Mouse (Mus musculus) hindbrain, embryonic 11.5 days (tissue): ENCODE data around the gene Fgfr2. TPM values are rescaled to one million over a fixed set of nuclear protein-coding genes. Genes with fewer than 3 reads are reported as not detected.

ENCODE experiments used
- ATAC-seq: fragments of 200-750 bp; cut with Nextera tagmentation; 2 replicates; pipeline ENCODE4 v1.8.0; 2017; ENCODE audit warnings: mild to moderate bottlenecking, moderate TSS enrichment, moderate library complexity; ENCODE audit not compliant: low FRiP score
- DNase-seq: peaks from one replicate; pipeline ENCODE4 v3.0.0-alpha.2; 2015; ENCODE audit warnings: low spot score
- H3K27ac ChIP-seq: fragments of 300-500 bp; sonication (generic); 2 replicates; pipeline ENCODE4 v1.5.1; 2014; ENCODE audit warnings: mild to moderate bottlenecking, low read depth, low read length
- H3K27me3 ChIP-seq: fragments of 300-500 bp; sonication (generic); 2 replicates; pipeline ENCODE4 v1.6.1; 2014; ENCODE audit warnings: mild to moderate bottlenecking, low read length, moderate library complexity, mixed read lengths; ENCODE audit not compliant: control insufficient read depth, insufficient read depth
- H3K36me3 ChIP-seq: fragments of 300-500 bp; sonication (generic); 2 replicates; pipeline ENCODE4 v1.6.1; 2014; ENCODE audit warnings: mild to moderate bottlenecking, low read length, moderate library complexity, mixed read lengths; ENCODE audit not compliant: control insufficient read depth, insufficient read depth
- H3K4me1 ChIP-seq: fragments of 300-500 bp; sonication (generic); replicated peaks from 2 replicates; pipeline ENCODE4 v1.6.1; 2014; ENCODE audit warnings: low read length, mixed read lengths; ENCODE audit not compliant: control insufficient read depth, insufficient read depth
- H3K4me2 ChIP-seq: fragments of 300-500 bp; sonication (generic); replicated peaks from 2 replicates; pipeline ENCODE4 v1.6.1; 2014; ENCODE audit warnings: mild to moderate bottlenecking, low read depth, low read length
- H3K4me3 ChIP-seq: fragments of 300-500 bp; sonication (generic); 2 replicates; pipeline ENCODE4 v1.5.1; 2014; ENCODE audit warnings: low read depth, low read length
- H3K9ac ChIP-seq: fragments of 300-500 bp; sonication (generic); 2 replicates; pipeline ENCODE4 v1.6.1; 2014; ENCODE audit warnings: low read depth, low read length
- H3K9me3 ChIP-seq: fragments of 300-500 bp; sonication (generic); 2 replicates; pipeline ENCODE4 v1.6.1; 2016; ENCODE audit warnings: low read length; ENCODE audit not compliant: control insufficient read depth
- WGBS: fragments of 180-500 bp; shearing (Covaris S2); extraction: QIAGEN DNeasy Blood & Tissue Kit; methylation state at CpG from one replicate; pipeline ENCODE4 v1.1.7; 2014; 5-methylcytosine and 5-hydroxymethylcytosine counted together
- polyA plus RNA-seq: library from polyadenylated mRNA; unstranded; fragments of >200 nt; fragmentation: Nextera tagmentation; extraction: Ambion mirVana; gene quantifications from 2 replicates; pipeline ENCODE4 v1.2.1, GENCODE M21; 2014

Fgfr2 gene
- polyA plus RNA-seq, 1 experiment from 2014 or later: 71.3 TPM

DNA sequence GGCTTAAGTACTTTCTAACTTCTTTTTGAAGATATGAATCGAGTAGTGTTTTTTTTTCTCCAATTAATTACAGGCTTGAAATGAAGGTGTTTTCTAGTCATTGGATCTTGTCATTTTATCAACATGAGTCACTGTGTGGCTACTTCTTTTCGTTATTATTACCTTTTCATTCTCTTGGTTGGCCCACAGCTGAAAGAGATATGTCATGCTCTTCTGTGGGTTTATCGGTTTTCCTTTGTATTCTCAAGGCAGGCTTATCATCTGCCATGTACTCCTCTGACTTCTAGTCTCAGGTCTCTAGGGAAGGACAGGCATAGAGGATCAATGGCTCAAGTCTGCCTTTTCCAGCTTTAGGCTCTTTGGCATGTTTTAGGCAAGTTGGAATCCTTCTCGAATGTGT, 712.2 kb downstream of the Fgfr2 start:
- ATAC-seq (no peak), DNase-seq (no peak)
- Histone ChIP-seq H3K9ac (no peak overlapping the region), H3K27me3 (no peaks in the 10 kb centered on the region), H3K4me3 (no peak overlapping the region), H3K4me1 (peaks cover under 1% of the 10 kb centered on the region), H3K9me3 (no peaks in the 10 kb centered on the region), H3K36me3 (no peaks in the 10 kb centered on the region), H3K27ac (no peak overlapping the region), H3K4me2 (no peak overlapping the region)
- 90% methylated on average over 4 of the region's 4 CpGs for WGBS

GRCm38 (mm10) chr7:132409890-132410289, 713.3 kb downstream of the Fgfr2 start:
- Histone ChIP-seq H3K27ac (no peak overlapping the region), H3K36me3 (no peaks in the 10 kb centered on the region), H3K4me3 (no peak overlapping the region), H3K4me1 (peaks cover 7% of the 10 kb centered on the region), H3K4me2 (no peak overlapping the region), H3K27me3 (no peaks in the 10 kb centered on the region), H3K9ac (no peak overlapping the region), H3K9me3 (no peaks in the 10 kb centered on the region)
- DNase-seq (no peak), ATAC-seq (no peak)
- WGBS: 81% methylated on average over 3 of the region's 3 CpGs

DNA sequence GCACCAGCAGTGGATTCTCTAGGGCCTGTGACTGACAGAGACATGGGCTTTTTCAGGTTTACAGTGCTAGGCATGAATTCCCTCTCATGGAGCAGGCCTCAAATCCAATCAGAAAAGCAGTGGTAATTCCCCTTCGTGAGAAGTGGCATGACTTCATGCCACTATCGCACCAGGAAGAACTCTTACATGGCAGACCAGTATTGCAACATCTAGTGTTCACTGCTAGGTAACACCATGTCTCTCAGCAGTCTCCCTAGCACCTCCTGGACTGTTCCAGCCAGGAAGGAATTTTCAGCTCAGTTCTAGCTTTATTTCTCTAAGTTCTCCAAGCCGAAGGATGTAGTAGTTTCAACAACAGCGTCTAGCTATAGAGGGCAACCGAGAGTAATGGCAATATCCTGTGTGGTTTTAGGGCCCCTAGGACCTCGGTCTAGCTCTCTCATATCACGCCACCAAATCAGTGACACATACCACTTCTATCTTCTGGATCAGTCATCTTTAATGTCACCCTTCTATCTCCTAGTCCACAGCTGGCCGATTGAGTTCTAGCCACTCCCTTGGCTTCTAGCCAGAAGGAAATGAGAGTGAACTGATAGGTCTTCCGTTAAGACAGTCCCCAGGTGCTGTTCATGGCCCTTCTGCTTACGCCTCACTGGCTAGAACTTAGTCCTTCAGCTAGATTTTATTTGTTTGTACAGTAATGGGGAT, 720.6 kb downstream of the Fgfr2 start:
- Histone ChIP-seq H3K4me2 (no peak overlapping the region), H3K9me3 (no peaks in the 10 kb centered on the region), H3K4me1 (peaks cover 19% of the 10 kb centered on the region), H3K36me3 (no peaks in the 10 kb centered on the region), H3K4me3 (no peak overlapping the region), H3K27me3 (no peaks in the 10 kb centered on the region), H3K9ac (no peak overlapping the region), H3K27ac (peak overlapping the region; percentile 73; the same call in 1 of the 2 replicates)
- WGBS: 89% methylated on average over 10 of the region's 10 CpGs
- DNase-seq (no peak), ATAC-seq (no peak)

DNA sequence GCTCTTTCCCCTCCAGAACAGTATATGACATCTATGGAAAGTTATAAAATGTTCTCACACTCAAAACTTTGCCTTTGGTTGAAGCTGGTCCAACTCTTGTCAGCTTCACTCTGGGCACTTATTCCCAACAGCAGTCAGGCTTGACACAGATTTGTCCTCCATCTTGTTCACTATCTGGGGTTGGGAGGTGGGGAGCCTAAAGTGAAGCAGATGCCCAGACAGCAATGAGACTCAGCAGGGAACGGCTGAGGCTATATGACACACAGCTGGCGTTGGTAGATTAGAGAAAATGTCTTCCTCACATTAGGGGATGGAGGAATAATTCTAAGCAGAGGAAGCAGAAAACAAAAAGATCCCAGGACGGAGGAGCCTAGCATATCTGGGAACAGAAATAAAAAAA, 724.7 kb downstream of the Fgfr2 start:
- 77% methylated on average over 3 of the region's 3 CpGs for WGBS
- Histone ChIP-seq H3K36me3 (no peaks in the 10 kb centered on the region), H3K27ac (no peak overlapping the region), H3K27me3 (no peaks in the 10 kb centered on the region), H3K4me2 (no peak overlapping the region), H3K9me3 (no peaks in the 10 kb centered on the region), H3K9ac (no peak overlapping the region), H3K4me1 (peaks cover 6% of the 10 kb centered on the region), H3K4me3 (no peak overlapping the region)
- ATAC-seq (no peak), DNase-seq (no peak)

- no peak for DNase-seq
- WGBS: 68% methylated on average over 7 of the region's 7 CpGs
- no peak overlapping the region for H3K4me3 ChIP-seq
- ATAC-seq: no peak
- H3K9me3 ChIP-seq: no peaks in the 10 kb centered on the region
- H3K36me3 ChIP-seq: no peaks in the 10 kb centered on the region
- no peak overlapping the region for H3K4me2 ChIP-seq
- H3K27ac ChIP-seq: no peak overlapping the region
- no peaks in the 10 kb centered on the region for H3K4me1 ChIP-seq
- H3K9ac ChIP-seq: no peak overlapping the region
- H3K27me3 ChIP-seq: no peaks in the 10 kb centered on the region
Observed at GRCm38 (mm10) chr7:132396661-132397322, 726.4 kb downstream of the Fgfr2 start.

DNA sequence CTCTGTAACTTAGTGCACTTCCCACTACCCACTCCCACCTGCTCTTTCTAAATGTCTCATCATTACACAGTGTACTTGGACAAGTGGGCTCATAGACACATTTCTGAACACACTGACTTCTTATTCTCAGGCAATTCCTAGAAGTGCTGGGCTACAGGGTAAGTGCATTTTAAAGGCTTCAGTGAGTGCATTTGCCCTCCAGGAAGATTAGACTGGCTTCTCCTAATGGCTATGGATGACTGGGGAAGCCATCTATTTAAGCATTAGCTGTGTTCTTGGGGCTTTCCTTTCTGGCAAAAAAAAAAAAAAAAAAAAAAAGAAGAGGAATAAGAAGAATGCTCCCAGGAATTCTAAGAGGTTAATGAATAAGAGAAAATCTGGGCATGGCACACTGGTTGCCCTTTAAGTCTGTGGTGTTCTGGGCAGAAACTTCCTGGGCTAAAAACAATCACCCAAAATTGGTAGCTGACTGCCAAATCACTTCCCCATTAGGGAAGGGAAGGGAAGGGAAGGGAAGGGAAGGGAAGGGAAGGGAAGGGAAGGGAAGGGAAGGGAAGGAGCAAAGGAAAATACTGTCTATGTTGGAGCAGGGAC, 729.5 kb downstream of the Fgfr2 start:
- no peak for DNase-seq
- no peak overlapping the region for H3K9ac ChIP-seq
- no peak overlapping the region for H3K4me2 ChIP-seq
- no peaks in the 10 kb centered on the region for H3K36me3 ChIP-seq
- H3K27ac ChIP-seq: no peak overlapping the region
- H3K9me3 ChIP-seq: no peaks in the 10 kb centered on the region
- no peak overlapping the region for H3K4me3 ChIP-seq
- no peaks in the 10 kb centered on the region for H3K27me3 ChIP-seq
- ATAC-seq: no peak
- no peaks in the 10 kb centered on the region for H3K4me1 ChIP-seq

GRCm38 (mm10) chr7:132393014-132393406, 730.1 kb downstream of the Fgfr2 start:
- Histone ChIP-seq H3K27me3 (no peaks in the 10 kb centered on the region; the same call in 1 of the 2 replicates), H3K9me3 (no peaks in the 10 kb centered on the region), H3K4me3 (no peak overlapping the region), H3K9ac (no peak overlapping the region), H3K4me2 (no peak overlapping the region), H3K36me3 (no peaks in the 10 kb centered on the region), H3K27ac (no peak overlapping the region), H3K4me1 (no peaks in the 10 kb centered on the region)
- DNase-seq (no peak), ATAC-seq (no peak)
- 85% methylated on average over 5 of the region's 5 CpGs for WGBS

DNA sequence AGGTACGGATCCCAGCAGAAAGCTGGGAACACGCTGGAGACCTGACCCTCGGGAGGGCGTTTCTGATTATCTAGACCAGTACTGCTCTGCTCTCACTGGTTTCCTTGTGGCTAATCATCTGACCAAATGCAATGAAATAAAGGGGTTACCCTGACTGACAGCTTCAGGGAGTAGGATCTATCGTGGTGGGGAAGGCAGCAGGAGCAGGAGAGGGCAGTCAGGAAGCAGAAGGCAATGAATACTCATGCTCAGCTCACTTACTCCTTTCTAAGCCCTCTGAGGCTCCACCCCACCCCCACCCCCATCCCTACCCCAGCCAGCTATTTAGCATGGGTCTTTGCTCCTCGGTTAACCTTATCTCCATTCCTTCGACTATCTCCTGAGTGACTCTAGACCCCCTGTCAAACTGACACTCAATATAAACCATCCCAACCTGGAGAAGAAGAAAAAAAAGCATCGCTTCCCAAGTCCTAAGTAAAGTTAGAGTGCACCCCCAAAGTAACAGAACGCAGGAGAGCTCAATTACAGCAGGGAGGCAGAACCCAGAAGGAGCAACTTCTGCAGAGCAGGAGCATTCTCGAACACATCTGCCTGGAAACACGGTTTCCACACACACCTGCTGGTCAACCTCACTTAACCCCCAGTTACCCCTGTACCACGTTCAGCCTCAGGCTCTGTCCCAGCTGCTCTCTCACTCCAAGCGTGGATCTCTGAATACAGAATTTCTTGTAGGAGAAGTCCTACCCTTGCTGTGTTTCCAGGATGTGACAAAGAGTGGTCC, 730.7 kb downstream of the Fgfr2 start:
- H3K36me3 ChIP-seq: no peaks in the 10 kb centered on the region
- H3K4me3 ChIP-seq: no peak overlapping the region
- H3K4me1 ChIP-seq: no peaks in the 10 kb centered on the region
- H3K9me3 ChIP-seq: no peaks in the 10 kb centered on the region
- H3K9ac ChIP-seq: no peak overlapping the region
- 75% methylated on average over 13 of the region's 13 CpGs for WGBS
- no peak for DNase-seq
- H3K27me3 ChIP-seq: no peaks in the 10 kb centered on the region; the same call in 1 of the 2 replicates
- no peak overlapping the region for H3K4me2 ChIP-seq
- H3K27ac ChIP-seq: no peak overlapping the region
- no peak for ATAC-seq
